Mouse (Mus musculus) layer of hippocampus, adult 18-20 months (tissue): ENCODE data around the gene Rnasek. TPM values are rescaled to one million over a fixed set of nuclear protein-coding genes. Genes with fewer than 3 reads are reported as not detected.

Experiments used
- DNase-seq, 2 experiments: peaks; one replicate each; pipeline ENCODE4 v3.0.0; 2022; ENCODE audit warnings: low spot score in 2 of 2
- long read RNA-seq: library from polyadenylated mRNA; stranded (forward); transcript quantifications from one replicate; pipeline ENCODE4 v2.0.0, GENCODE M21; 2021
- total RNA-seq, 2 experiments: library from RNA; stranded (reverse); gene quantifications; 2 replicates each; pipeline ENCODE4 v1.2.3; 2021

Gene Rnasek
- 100 to 1,000 TPM; 262 to 272 TPM for total RNA-seq
- long read RNA-seq, transcript Rnasek-201 (3 exons, 611 nt): major isoform, 82 of 133 reads
- long read RNA-seq, transcript Rnasek-203 (2 exons, 465 nt): minor isoform, 49 of 133 reads
- long read RNA-seq, partial matches to known transcripts: 0 of 133 reads
- long read RNA-seq, other reads (novel, unspliced or antisense): 0 of 133 reads

DNA sequence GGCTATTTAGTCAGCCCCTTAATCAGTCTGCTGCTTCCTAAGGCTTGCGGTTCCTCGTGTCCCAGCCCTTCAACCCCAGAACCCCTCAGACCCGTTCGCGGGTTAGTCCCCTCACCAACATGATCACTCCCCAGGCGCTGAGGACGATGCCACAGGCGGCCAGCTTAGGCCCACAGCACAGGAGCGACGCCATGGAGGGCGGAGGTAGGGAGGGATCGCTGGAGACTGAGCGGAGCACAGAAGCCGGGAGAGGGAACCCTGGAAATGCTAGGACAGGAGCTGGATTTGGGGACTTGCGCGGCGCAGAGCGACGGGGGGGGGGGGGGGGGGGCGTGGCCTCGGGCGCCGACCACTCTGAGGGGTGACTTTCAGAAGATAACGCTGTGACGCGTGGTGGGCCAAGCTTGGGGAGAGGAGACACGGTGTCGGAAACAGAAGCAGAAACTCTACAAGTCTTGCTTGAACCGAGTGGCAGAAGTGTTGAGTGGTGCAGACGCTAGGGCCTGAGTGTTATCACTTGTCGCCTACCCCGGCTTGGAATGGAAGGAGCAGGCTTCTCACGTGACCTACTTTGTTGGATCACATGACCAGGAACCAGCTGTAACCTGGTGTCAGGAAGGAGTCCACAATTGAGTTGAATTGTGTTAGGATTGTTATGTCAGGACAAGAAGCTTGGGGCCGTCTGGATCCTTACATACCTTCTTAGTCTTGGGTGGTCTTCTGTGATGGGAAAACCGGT is at the start of gene Rnasek, which contains the start of gene Gm21988:
Rnasek (minus strand) TSS at position 302 of the 739 bp plus-strand sequence.
Gm21988 (minus strand) TSS at position 290 of the 739 bp plus-strand sequence.
- DNase-seq: peak; percentile 81 to 92

DNA sequence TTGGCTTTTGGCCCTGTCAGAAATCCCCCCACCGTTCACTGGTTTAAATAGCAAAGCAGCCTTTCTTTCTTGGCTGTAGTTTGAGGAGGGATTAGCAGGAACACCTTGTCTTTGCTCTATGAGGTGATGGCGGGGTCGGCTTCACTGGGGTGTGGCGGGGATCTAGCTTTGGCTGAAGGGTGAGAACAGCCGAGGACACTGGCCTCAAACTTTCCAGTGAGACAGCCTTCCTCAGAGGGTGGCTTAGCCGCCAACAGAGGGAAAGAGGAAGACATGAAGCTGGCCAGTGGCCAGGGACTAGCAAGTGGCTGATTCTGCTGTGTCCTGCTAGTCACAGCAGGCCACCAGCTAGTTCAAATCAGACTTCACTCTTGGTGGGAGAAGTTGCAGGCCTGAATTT is 49.6 kb upstream of the Rnasek start:
- DNase-seq: peak in 1 of 2 experiments; percentile 19

DNA sequence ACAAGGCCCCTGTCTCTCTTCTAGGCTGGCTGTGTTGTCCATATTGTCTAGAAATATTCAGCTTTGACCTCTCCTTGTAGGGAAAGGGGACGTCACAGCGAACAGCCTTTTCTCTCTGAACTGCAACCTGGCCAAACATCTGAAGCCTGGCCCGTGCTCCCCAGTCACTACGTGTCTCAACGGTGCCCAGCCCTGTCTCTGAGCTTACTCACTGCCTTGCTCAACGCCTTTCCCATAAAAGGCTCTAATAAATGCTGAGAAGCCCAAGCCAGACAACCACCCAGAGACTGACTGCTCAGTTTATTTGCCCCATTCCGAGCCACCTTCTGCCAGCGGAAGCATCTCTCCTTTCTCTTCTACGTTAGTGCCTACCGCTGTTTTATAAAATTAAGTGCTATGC is 48.5 kb upstream of the Rnasek start:
- no peak for DNase-seq

DNA sequence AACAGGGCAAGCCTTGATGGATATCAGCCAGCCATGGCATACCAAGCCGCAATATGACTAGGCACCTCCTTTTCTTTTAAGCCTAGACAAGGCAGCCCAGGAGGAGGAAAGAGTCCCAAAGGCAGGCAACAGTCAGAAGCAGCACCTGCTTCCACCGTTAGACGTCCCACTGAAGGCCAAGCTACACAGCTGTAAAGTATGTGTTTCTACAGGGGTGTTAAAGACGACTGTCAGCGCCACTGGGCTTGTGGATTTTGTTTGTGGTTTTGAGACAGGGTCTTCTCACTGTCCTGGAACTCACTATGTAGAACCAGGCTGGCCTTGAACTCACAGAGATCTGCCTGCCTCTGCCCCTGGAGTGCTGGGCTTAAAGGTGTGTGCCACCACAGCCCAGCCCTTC is 46.0 kb upstream of the Rnasek start:
- DNase-seq: no peak

DNA sequence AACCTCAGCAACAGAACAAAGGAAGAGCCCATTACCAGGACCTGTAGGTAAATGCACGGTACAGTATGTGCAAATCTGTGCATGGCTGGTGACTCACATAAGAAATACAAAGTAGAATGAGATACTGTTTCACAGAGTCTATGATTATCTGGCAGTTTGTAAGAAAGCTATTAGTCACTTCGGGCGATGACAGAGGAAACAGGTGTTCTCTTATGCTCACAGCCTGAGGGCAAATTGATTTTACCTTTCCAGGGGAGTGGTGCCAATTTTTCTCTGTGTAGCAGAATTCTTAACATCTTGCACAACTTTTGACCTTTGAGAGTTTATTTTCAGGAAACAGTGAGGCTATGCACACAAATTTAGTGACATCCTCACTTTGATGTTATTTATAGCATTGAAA is 45.1 kb upstream of the Rnasek start:
- DNase-seq: no peak

DNA sequence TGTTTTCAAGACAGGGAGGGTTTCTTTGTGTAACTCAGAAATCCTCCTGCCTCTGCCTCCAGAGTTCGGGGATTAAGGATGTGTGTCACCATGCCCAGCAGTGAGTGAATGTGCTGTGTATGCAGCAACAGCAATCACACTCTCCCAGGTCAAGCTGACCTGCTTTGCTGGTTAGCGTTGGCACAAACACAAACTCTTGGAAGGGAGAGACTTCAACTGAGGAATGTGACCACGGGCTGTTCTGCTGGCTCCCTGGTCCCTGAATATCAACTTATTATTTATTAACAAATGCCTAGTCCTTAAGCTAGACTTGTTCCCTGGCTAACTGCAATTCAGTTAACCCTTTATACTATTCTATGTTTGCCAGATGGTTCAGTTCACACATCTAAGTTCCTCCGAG is 44.0 kb upstream of the Rnasek start:
- no peak for DNase-seq

DNA sequence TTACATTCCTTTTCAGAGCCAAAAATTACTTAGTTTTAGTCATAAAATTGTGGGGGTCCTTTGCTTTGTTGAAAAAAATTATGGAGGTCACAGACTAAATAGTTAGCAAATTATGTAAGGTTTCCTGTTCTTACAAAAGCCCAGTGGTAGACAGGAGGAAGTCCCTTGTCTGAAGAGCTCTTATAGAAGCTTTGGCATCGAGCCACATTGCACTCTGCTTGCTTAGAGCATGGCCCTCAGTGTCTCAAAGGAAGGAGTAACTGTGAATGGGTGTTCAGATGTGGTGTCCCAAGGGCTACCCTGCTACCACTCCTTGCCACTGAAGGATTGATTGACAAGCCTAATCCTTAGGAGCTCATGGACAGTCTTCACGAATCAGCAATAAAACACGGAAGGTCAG is 40.8 kb upstream of the Rnasek start:
- peak in 1 of 2 experiments; percentile 3 for DNase-seq

DNA sequence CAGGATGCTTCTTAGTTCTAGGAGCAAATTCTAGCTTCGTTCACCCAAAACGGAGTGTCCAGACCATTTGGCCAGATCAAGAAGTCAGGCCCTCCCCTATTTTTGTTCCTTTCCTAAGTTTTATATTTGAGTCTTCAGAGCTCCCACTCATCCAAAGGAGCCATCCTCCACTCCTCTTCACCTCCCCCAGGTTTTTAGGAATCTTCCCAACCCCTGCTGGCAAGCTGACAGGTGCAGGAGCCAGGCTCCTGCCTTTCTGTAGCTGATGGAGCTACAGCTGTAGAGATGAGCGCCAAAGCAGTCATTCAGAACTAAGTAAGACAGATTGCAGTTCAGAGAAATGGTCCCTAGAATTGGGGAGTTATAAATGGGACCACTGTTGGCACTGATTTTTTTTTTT is 39.3 kb upstream of the Rnasek start:
- no peak for DNase-seq

DNA sequence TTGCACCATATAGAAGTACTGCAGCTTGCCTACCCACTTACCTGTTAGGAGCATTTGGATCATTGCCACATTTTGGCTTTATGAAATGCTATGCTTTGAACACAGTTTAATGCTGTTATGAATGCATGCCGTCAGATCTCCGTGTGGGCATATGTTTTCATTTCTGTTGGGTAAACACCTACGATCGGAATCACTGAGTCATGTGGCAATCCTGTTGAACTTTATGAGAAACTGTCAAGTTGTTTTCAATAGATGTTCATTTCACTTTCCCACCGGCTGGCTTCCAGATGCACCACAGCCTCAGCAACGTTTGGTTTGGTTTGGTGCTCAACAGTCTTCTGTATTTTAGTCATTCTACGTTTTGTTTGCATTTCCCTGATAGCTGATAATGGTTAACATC is 32.0 kb upstream of the Rnasek start:
- peak in 1 of 2 experiments; percentile 26 for DNase-seq

DNA sequence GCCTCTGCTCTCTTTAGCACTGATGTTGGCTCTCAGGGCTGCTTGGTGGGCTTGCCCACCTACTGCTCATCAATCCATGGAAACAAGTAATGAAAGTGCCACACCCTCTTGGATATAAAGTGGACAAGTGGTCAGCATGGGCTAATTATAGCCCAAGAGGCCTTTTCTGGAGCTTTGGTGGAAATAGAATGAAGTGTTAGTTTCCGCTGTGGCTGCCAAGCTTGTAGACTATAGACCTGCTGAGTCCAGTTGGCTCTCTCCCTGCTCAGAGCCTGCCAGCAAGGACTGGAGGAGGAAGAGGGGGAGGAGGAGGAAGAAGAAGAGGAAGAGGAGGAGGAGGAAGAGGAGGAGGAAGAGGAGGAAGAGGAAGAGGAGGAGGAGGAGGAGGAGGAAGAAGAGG is 26.8 kb upstream of the Rnasek start:
- no peak for DNase-seq

DNA sequence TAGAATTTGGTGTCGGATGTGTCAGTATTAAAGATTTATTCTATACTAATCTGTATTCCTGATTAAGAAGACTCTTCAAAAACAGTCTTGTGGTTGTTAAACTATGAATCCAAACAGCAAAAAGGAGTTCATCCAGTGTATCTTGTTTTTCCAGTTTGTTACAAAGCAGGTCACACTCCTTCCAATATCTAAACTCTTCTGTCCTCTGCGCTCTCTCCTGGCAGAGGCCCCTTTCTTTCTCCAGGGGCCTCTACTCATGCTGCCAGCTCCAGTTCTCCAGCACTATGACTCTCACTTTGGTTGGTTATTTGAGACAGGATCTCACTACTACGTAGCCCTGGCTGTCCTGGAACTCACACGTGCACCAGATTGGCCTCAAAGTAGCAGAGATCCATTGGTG is 26.2 kb upstream of the Rnasek start:
- no peak for DNase-seq

DNA sequence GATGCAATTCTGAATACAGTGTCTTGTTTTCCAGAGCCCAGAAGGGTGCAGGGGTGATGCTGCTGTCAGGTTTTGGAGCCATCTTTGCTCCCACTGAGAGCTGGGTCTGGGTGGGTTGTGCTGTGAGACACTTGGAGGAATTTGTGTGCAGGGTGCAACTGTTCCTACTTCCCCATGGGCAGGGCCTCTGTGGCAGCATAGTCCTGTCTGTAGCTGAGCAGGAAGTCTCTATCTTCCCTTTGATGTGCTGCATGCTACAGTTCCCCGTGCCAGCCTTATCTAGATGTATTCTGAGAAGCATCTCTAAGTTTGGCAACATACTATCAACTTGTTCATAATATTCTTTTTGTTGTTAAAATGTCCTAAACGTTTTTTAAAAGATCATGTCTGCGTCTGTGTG is 25.6 kb upstream of the Rnasek start:
- no peak for DNase-seq

DNA sequence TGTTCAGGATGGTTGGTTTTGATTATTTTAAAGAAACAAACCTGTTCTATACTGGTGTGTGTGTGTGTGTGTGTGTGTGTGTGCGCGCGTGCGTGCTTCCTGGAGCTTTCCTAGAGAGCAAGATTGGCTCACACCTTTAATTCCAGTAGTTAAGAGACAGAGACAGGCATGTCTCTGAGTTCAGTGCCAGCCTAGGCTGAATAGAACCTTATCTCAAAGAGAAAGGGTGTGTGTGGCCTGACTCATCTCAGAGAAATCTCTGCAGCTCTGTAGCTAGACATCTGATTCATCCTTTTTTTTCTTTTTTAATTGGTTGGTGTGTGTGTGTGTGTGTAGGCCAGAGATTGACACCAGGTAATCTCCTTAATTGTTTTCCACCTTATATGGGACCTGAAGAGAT is 19.4 kb upstream of the Rnasek start:
- DNase-seq: no peak

DNA sequence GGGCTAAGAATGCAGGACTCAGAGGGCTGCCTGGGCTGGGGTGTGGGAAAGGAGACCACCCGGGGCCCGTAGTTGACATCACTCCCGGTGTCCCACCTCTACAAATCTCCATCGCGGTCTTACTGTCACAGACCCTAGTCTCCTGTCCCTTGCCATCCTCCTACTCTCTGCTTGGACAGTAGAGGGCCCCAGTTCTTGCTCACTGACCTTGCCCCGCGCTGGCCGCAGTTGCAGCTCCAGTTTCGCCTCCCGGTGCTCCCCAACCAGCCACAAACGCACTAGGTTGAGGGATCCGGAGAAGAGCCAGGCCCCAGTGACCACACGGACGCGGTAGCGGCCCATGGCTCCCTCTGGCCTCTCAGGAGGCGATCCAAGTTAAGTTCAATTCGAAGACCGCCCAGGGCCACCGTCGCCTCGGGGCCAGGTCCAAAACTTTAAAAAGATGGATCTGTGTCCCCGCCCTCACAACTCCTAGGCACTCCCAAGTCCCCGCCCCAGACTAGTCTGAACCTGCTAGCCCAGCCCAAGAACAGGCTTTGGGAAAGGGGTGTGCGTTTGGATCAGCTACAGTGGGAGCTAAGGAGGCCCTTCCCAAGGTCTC is 15.4 kb upstream of the Rnasek start, which contains the start of gene Alox12:
Alox12 (minus strand) TSS at position 423 of the 601 bp plus-strand sequence.
- DNase-seq: no peak

DNA sequence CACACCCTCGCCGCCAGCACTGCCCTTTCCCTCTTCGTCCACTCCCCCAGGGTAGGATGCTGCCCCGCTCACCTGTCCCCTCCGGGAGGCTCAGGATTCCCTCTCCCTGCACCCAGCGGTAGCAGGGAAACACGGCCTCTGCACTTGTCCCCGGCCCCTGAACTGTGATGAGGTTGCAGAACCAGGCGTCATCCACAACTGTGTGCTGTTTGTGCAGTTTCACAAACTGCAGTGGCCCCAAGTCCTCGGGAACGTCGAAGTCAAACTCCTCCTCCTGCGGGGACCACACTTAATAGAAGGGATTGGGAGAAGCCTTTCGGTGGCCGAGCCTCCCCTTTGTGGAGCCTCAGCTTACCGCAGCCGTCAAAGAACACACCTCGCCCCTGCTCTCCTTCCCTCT is 14.7 kb upstream of the Rnasek start:
- no peak for DNase-seq

DNA sequence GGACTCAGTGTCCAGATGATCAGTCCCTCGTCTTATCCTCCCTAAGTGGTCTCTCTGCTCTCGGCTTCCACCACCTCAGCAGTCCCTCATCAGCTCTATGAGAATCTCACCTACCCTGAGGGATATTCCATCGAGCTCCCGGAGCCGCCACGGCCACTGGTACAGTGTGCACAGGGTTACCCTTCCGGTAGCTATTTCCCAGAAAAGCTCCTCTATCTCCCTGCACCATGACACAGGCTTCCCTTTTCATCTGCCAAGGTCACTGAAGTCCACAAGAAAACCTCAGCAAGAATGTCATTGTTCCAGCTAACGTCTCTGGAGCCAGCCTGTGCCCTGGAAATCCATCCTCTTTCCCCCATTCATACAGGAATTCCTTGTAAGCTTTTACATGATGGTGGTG is 12.2 kb upstream of the Rnasek start:
- DNase-seq: no peak

DNA sequence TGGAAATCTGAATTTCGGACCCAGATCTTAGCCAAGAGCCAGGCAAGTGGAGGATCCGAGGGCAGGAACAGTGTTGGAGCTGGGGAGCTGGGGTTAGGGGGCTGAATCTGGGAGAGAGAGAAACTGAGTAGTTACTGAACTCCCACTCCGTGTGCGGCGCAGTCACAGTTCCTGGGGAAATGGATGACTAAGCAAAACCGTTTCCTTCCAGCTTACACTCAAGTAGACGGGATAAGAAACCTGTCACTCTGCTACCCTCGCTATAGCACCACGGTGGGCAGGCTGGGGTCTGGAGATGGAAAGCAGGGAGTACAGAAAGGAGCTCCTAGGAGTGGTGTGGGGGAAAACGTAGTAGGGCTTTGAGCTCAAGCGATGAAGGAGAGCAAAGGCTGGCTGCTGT is 10.5 kb upstream of the Rnasek start:
- DNase-seq: no peak

DNA sequence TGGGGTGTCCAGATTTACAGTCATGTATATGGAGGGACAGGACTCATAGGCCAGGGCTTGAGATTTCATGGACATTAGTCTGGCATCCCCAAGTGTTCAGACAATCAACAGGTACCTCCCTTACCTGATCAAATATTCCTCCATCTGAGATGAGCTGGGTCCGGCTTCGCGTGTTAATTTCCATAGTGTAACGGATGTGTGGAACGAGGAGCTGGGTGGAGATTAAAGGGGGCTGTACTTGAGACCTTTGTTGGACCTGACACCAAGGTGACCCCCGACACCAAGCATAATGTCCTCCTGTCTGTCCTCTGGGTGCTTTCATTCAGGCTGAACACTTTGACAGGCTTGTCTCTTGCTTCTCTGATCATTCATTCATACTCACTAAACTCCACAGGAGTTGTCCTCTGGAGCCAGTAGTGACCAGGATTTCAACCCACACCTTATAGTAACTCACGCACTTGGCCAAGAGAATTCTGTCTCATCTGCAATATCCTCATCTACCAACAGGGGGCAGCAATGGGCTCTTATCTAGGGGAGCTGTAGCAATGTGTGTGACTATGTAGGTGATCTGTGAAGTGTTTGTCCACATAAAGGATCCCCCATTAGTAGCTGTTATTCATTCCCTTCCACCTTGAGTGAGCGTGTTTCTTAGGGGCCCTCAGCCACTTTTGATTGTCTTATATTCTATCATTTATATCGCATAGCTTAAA is 7.6 kb upstream of the Rnasek start:
- peak in 1 of 2 experiments; percentile 73 for DNase-seq

DNA sequence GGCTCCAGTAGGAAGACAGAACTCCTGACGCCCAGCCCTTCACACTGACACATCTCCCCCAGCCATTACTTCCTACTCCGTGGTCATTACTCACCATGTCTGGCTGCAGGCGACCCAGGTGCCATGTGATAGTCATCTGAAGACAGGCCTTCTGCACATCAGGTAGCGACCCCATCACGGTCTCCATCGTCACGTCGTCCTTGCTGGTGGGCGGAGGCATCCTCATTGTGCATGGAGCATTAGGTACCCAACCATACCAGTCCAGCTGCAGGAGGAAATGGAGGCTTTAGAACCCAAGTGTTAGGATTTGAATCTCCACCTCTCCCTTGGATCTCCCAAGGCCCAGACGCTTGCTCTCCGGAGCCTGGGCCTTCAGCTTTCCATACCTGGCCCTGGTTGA is 2.9 kb upstream of the Rnasek start:
- no peak for DNase-seq

DNA sequence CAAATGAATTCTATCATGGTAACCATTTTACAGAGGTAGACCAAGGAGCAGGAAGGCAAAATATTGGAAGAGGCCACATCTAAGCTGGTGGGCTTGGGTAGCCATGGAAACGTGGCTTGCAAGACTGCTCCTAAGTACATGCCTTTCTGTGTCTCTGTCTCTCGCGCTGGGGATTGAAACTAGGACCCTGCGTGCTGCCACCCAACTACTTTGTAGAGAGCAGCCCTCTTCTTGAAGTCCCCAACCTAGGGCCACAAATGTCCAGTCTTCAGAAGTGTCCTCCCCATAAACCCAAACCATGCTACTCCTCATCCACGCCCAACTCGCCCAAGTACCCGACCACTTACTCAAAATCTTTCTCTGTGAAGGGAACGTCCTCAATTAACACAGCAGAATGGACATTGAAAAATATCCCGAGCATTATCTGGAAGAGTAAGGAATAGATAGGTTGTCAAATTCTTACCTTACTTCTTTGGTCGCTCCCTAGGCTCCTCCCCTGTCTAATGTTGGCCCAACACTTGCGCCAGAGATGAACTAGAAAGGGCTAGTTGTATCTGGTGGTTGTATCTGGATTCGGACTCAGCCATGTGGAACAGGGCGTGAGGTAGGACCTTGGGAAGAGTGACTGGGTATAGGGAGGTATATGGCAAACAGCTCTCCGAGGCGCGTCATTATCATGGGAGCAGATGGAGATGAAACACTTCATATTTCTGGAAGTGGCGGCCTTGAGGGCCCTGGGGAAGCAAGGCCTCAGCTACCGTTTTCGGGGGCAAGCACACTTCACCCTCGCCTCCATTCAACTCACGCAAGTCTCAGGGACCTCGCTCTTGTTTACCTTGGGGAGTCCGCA is 826 bp downstream of the Rnasek start:
- no peak for DNase-seq
